Mouse (Mus musculus): Measurements from ENCODE around the gene Neto2. TPM values are rescaled to one million over a fixed set of nuclear protein-coding genes. Genes with fewer than 3 reads are reported as not detected.

Gene Neto2
- total RNA-seq, 2 experiments from 2014 or later: 4.0 to 8.0 TPM

- DNase-seq: peak; percentile 62 to 72
Observed at GRCm38 (mm10) chr8:85603203-85603895, 97.4 kb downstream of the Neto2 start.

DNA sequence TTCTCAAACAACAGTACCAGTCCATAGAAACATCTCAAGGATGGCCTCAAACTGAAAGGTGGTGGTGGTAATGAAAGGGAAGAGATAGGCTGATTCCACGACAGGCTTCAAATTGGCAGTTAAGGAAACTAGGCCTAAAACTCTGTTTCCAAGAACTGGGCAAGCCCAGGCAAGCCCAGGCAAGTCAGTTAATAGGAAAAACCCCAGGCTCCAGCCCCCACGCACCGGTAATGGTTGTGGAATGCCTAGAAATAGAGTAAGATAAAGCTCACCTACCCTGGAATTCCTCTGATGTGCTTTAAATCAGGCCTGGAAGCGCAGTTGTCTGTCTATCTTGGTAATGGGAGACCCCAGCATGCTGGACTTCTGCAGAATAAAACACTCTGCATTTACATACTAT lies 98.0 kb downstream of the Neto2 start:
- no peak for DNase-seq

- DNase-seq: no peak
Observed at GRCm38 (mm10) chr8:85601741-85602140, 99.0 kb downstream of the Neto2 start.

GRCm38 (mm10) chr8:85597413-85598191 lies 103.1 kb downstream of the Neto2 start:
- no peak for DNase-seq

DNA sequence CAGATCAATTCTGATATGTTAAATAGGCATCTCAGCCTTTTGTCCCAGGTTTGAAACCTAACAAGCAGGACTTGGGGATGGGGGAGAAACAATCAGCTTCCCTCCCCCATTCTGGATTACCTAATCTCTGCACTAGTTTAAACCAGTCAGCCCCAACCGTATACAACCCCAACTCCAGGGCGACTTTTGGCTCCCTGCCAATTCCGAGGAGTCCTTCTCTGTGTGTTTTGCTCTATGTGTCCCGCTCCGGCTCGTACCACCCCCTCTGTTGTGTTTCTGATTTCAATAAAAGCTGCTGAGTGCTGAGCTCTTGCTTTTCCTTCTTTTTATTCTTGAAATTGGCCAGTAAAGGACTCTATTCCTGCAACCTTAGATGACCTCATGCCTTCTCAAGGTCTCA lies 105.3 kb downstream of the Neto2 start:
- peak in 1 of 2 experiments; percentile 31 for DNase-seq

DNA sequence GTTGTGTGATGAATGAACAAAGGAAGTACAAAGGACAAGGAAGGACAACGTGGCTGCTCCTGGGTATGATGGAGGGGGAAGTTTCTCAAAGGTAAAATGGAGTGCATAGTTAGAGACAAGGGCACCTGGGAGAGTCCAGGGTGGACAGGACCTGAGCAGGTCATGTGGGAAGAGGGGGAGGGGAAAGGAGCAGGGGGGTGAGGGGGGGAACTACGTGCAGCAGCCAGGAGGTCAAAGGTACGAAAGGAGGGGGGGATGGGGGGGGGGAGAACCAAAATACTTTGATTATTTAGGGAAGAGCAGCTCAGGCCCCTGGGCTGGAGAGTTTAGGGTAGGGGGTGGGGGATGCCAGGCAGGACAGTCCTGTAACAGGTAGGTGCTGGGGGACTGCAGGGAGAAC lies 105.7 kb downstream of the Neto2 start:
- DNase-seq: no peak

GRCm38 (mm10) chr8:85593324-85593723 lies 107.4 kb downstream of the Neto2 start:
- no peak for DNase-seq

DNA sequence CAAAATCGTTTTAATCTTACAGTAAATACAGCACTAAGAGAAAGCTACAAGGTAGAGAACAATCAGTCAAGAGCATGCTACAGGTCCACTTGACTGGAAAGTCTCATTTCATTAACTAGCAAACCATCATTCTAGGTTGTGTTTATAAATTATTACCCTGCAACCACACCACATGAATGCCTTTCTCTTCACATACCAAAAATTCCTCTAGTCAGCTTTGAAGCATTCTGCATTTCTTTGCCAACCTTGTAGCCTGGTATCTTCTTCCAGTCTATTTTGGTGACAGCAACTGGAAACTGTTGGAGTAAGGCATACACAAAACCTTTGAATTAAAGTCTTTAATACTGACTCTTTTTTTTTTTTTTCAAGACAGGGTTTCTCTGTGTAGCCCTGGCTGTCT lies 109.2 kb downstream of the Neto2 start:
- no peak for DNase-seq

DNA sequence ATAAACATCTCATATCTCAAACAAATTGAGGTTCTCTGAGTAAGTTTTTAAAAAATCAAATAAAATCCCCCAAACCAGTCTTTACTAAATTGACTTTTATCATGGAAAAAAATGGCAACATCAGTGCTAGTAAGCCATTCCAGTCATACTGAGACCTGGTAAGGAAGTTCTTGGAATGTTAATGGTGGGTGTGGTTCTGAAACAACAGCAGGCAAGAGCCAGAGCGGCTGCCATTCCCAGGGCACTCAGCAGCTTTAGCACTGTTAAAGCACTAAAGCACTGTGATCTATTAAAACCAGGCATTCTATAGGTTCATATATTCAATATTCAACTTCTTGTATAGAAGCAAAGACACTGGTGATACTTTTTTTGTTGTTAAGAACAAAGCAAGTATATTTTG lies 110.5 kb downstream of the Neto2 start:
- no peak for DNase-seq

DNA sequence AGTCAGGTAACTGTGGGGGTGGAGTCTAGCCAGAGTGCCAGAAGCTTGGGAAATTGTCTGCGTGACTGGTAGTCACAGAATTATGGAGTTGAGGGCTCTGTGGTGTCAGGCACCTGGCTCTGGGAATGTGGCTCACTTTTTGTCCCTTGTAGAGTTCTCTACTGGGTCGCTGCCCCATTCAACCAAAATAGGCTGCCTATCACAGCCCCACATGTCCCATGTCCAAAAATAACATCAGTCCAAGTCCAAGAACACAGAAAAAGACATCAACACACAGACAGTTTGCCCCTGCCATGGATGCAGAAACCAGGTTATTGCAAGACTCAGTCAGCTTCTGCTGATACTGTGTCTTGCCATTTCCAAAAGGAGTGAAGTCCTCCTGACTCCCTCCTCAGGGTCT lies 112.1 kb downstream of the Neto2 start:
- no peak for DNase-seq

Small RNAs within 50 kb of the gene (microRNA-seq; reads per million reads assigned to microRNA genes)
- not detected for gene Mir8109

Other genes starting within 250 kb of the Neto2 start
- 100 to 1,000 TPM in 1 of 2 experiments, 10 to 100 TPM in 1; 65.0 to 339 TPM for gene Gpt2, start 208.3 kb downstream of the Neto2 start, total RNA-seq (2021)
- 100 to 1,000 TPM; 174 to 175 TPM for gene Dnaja2, start 145.6 kb downstream of the Neto2 start, total RNA-seq (2021)
- 10 to 100 TPM; 68.0 to 71.6 TPM for gene Itfg1, start 140.0 kb upstream of the Neto2 start, total RNA-seq (2021)
- gene Phkb, start 140.0 kb upstream of the Neto2 start, total RNA-seq (2021): 10 to 100 TPM; 53.4 to 67.5 TPM